Comparison of ENCODE assay signal across 17 mouse cellular contexts in genomic region chr3:109572871-109573270, GRCm38 (mm10).
DNase-seq lines count a peak whose midpoint lies in the region; ATAC-seq and TF ChIP-seq lines count a peak whose summit lies in the region.
"Had no signal": no experiment of that assay in that cellular context is flagged by ENCODE, and none has a peak within 500 bp of the region (broad histone marks: within the 10 kb centered on the region; RNA-seq: fewer than 3 reads in every experiment).

No protein-coding gene starts in this region.

- ATAC-seq in Patski = peak; percentile 58
- ATAC-seq in intestine, embryonic 14.5 days (replicated peaks; ENCODE audit: low FRiP score, low TSS enrichment, low read depth) = 0 out of 2 replicates have a peak, but pooled peaks have one; percentile 50
- no peak for ATAC-seq in kidney, embryonic 14.5 days (ENCODE audit: low FRiP score, low TSS enrichment)
- ATAC-seq: forebrain, embryonic 13.5 days had no signal

- H3K4me1 ChIP-seq in intestine, embryonic 14.5 days (replicated peaks; ENCODE audit: control insufficient read depth, insufficient read depth, low read length) = peaks cover 5% of the 10 kb centered on the region
- no peaks in the 10 kb centered on the region for H3K4me1 ChIP-seq in kidney, embryonic 14.5 days (ENCODE audit: control insufficient read depth, insufficient read depth, low read length)
- H3K4me1 ChIP-seq in limb, embryonic 10.5 days = peaks cover 4% of the 10 kb centered on the region; the same call in 1 of the 2 replicates

- CTCF ChIA-PET in Patski (lab: Charles Lee) = interaction anchor here (1.2 to 2.1 kb wide), 4 partner anchors 8 to 32 kb away, joined by 3 to 8 read pairs (median 5); no protein-coding TSS in a partner anchor

- no peak overlapping the region for H3K4me3 ChIP-seq in intestine, embryonic 14.5 days (ENCODE audit: low read depth, low read length)
- H3K4me3 ChIP-seq in kidney, embryonic 14.5 days (ENCODE audit: low read length) = no peak overlapping the region
- H3K4me3 ChIP-seq in limb, embryonic 10.5 days = no peak overlapping the region
- H3K4me3 ChIP-seq: forebrain, embryonic 13.5 days; hindbrain, embryonic 13.5 days; megakaryocyte, embryonic 14.5 days; neural tube, embryonic 13.5 days had no signal

- no peak for DNase-seq in Patski (ENCODE audit: low read depth, low spot score)
- no peak for DNase-seq in intestine, embryonic 14.5 days (ENCODE audit: low spot score)
- peak; percentile 46 for DNase-seq in lung, postnatal 36 days
- no peak for DNase-seq in thymus, postnatal 25 days
- no peak for DNase-seq in thymus, postnatal 14 days
- DNase-seq in limb, embryonic 10.5 days (ENCODE audit: low spot score) = no peak
- DNase-seq: adrenal gland, postnatal 10 days; cerebellum, adult 9-10 months; embryo, embryonic 11 days; thymus, postnatal 4 days had no signal

- POLR2A ChIA-PET in Patski (lab: Charles Lee) = interaction anchor here (0.5 kb wide), 1 partner anchor 152 kb away, joined by 3 read pairs; no protein-coding TSS in a partner anchor

- H3K36me3 ChIP-seq in intestine, embryonic 14.5 days (ENCODE audit: control insufficient read depth, insufficient read depth, low read length) = no peaks in the 10 kb centered on the region
- no peaks in the 10 kb centered on the region for H3K36me3 ChIP-seq in kidney, embryonic 14.5 days (ENCODE audit: control insufficient read depth, insufficient read depth, low read length)
- H3K36me3 ChIP-seq in limb, embryonic 10.5 days = no peaks in the 10 kb centered on the region
- H3K36me3 ChIP-seq: G1E; hindbrain, embryonic 13.5 days; neural tube, embryonic 13.5 days had no signal

- no peak for TF ChIP-seq CTCF in Patski (IDR thresholded peaks at IDR 0.05)

- no peaks in the 10 kb centered on the region for H3K27me3 ChIP-seq in Patski
- no peaks in the 10 kb centered on the region for H3K27me3 ChIP-seq in intestine, embryonic 14.5 days (replicated peaks; ENCODE audit: control insufficient read depth, insufficient read depth, low read length)
- no peaks in the 10 kb centered on the region for H3K27me3 ChIP-seq in kidney, embryonic 14.5 days (ENCODE audit: control insufficient read depth, insufficient read depth, low read length)
- H3K27me3 ChIP-seq in limb, embryonic 10.5 days (ENCODE audit: low read depth, poor library complexity, severe bottlenecking) = no peaks in the 10 kb centered on the region
- H3K27me3 ChIP-seq: forebrain, embryonic 13.5 days; hindbrain, embryonic 13.5 days; megakaryocyte, embryonic 14.5 days; neural tube, embryonic 13.5 days had no signal

- no peak overlapping the region for H3K4me2 ChIP-seq in intestine, embryonic 14.5 days (ENCODE audit: low read length)
- no peak overlapping the region for H3K4me2 ChIP-seq in kidney, embryonic 14.5 days (replicated peaks; ENCODE audit: low read depth, low read length)
- H3K4me2 ChIP-seq: forebrain, embryonic 13.5 days; hindbrain, embryonic 13.5 days; neural tube, embryonic 13.5 days had no signal

- no peak overlapping the region for H3K27ac ChIP-seq in intestine, embryonic 14.5 days (ENCODE audit: low read depth)
- peak overlapping the region; percentile 39; the same call in 1 of the 2 replicates for H3K27ac ChIP-seq in kidney, embryonic 14.5 days (ENCODE audit: low read depth, low read length)
- H3K27ac ChIP-seq in limb, embryonic 10.5 days = no peak overlapping the region
- H3K27ac ChIP-seq: forebrain, embryonic 13.5 days; hindbrain, embryonic 13.5 days; liver, embryonic 14.5 days; neural tube, embryonic 13.5 days had no signal

- H3K9me3 ChIP-seq in intestine, embryonic 14.5 days (ENCODE audit: control insufficient read depth, low read length) = no peaks in the 10 kb centered on the region
- no peaks in the 10 kb centered on the region for H3K9me3 ChIP-seq in kidney, embryonic 14.5 days (ENCODE audit: control insufficient read depth, low read length)
- H3K9me3 ChIP-seq in limb, embryonic 10.5 days (replicated peaks) = no peaks in the 10 kb centered on the region
- H3K9me3 ChIP-seq: forebrain, embryonic 13.5 days; hindbrain, embryonic 13.5 days; megakaryocyte, embryonic 14.5 days; neural tube, embryonic 13.5 days had no signal

- WGBS in intestine, embryonic 14.5 days = 33% methylated on average over 3 of the region's 3 CpGs
- 55% methylated on average over 3 of the region's 3 CpGs for WGBS in kidney, embryonic 14.5 days
- 56% methylated on average over 3 of the region's 3 CpGs for WGBS in limb, embryonic 10.5 days

- H3K9ac ChIP-seq in intestine, embryonic 14.5 days (ENCODE audit: low read length) = no peak overlapping the region
- no peak overlapping the region for H3K9ac ChIP-seq in kidney, embryonic 14.5 days (ENCODE audit: low read depth, low read length)
- H3K9ac ChIP-seq: forebrain, embryonic 13.5 days; hindbrain, embryonic 13.5 days; liver, embryonic 14.5 days; neural tube, embryonic 13.5 days had no signal

- in situ Hi-C loops in Patski (cut with MboI; ENCODE audit: low pct_unique_long_range_greater_than_20kb) = no loop called here
